Comparison of ENCODE assay signal across 1 mouse cellular context in the genomic region with DNA sequence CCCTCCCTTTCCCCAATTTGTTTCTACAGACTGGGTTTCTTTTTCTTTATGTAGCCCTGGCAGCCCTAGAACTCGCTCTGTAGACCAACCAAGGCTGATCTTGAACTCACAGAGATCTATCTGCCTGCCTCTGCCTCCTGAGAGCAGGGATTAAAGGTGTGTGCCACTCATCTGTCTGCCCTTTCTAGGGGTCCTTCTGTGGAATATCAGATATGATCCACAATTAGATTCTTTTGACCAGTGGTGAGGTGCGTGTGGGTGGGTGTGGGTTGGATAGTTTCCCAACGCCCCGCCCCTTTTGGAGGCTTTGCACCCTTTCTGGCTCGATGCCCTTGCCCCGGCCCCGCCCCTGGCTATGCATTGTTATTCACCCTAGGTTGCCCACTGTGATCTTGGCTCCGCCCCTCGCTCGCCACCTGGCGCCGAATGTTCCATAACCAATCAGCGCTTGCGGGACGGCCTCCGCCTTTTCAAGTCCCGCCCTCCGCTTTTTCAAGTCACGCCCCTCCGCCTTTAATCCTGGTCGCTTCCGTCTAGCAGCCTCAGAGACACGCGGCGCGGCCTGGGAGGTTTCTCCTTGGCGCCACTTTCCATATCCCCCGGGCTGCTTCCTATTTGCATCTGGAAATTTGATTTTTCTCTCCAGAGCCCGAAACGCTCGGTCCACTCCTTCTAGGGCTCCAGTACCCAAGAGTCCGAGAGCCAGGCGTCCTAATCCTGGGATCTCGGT.
TF ChIP-seq lines count a peak whose summit lies in the region.

Gene Slc1a5, plus strand, starts transcription at position 516 of the 730 bp plus-strand sequence.

TF ChIP-seq in MEL, 35 proteins besides CTCF, POLR2A, EP300 and RAD21 (continued from another document):
- no peak for TF ChIP-seq GABPA (IDR thresholded peaks at IDR 0.05; ENCODE audit: low read depth, low read length)
- peak; percentile 76 for TF ChIP-seq TCF12 (IDR thresholded peaks at IDR 0.05; ENCODE audit: low read depth, low read length)
